Mouse (Mus musculus) hindbrain, embryonic 16.5 days (tissue): Measurements from ENCODE around the gene Fstl3. TPM values are rescaled to one million over a fixed set of nuclear protein-coding genes. Genes with fewer than 3 reads are reported as not detected.

Experiments used
- ATAC-seq: fragments of 200-750 bp; cut with Nextera tagmentation; 2 replicates; pipeline ENCODE4 v1.8.0; 2017; ENCODE audit warnings: moderate TSS enrichment, moderate library complexity
- H3K27ac ChIP-seq: fragments of 300-500 bp; sonication (generic); 2 replicates; pipeline ENCODE4 v1.5.1; 2014; ENCODE audit warnings: low read depth, mild to moderate bottlenecking, control low read depth, low read length, moderate library complexity
- H3K27me3 ChIP-seq: fragments of 300-500 bp; sonication (generic); replicated peaks from 2 replicates; pipeline ENCODE4 v1.6.1; 2014; ENCODE audit warnings: low read length; ENCODE audit not compliant: control insufficient read depth, insufficient read depth
- H3K36me3 ChIP-seq: fragments of 300-500 bp; sonication (generic); 2 replicates; pipeline ENCODE4 v1.6.1; 2014; ENCODE audit warnings: mild to moderate bottlenecking, low read length, moderate library complexity, mixed read lengths; ENCODE audit not compliant: control insufficient read depth, insufficient read depth
- H3K4me1 ChIP-seq: fragments of 300-500 bp; sonication (generic); 2 replicates; pipeline ENCODE4 v1.6.1; 2014; ENCODE audit warnings: low read depth, low read length; ENCODE audit not compliant: control insufficient read depth, insufficient read depth
- H3K4me2 ChIP-seq: fragments of 300-500 bp; sonication (generic); 2 replicates; pipeline ENCODE4 v1.6.1; 2014; ENCODE audit warnings: mild to moderate bottlenecking, low read length, control low read depth, moderate library complexity
- H3K4me3 ChIP-seq: fragments of 300-500 bp; sonication (generic); 2 replicates; pipeline ENCODE4 v1.5.1; 2014; ENCODE audit warnings: mild to moderate bottlenecking, low read length, control low read depth, moderate library complexity
- H3K9ac ChIP-seq: fragments of 300-500 bp; sonication (generic); 2 replicates; pipeline ENCODE4 v1.6.1; 2014; ENCODE audit warnings: low read depth, mild to moderate bottlenecking, control low read depth, low read length, moderate library complexity
- H3K9me3 ChIP-seq: fragments of 300-500 bp; sonication (generic); 2 replicates; pipeline ENCODE4 v1.6.1; 2014; ENCODE audit warnings: mild to moderate bottlenecking, low read length, moderate library complexity; ENCODE audit not compliant: control insufficient read depth
- WGBS: fragments of 180-500 bp; shearing (Covaris S2); extraction: QIAGEN DNeasy Blood & Tissue Kit; methylation state at CpG from one replicate; pipeline ENCODE4 v1.1.7; 2014; 5-methylcytosine and 5-hydroxymethylcytosine counted together
- polyA plus RNA-seq: library from polyadenylated mRNA; unstranded; fragments of >200 nt; fragmentation: Nextera tagmentation; extraction: Ambion mirVana; gene quantifications from 2 replicates; pipeline ENCODE4 v1.2.1, GENCODE M21; 2015

The Fstl3 gene
- polyA plus RNA-seq, 1 experiment from 2014 or later: 3.0 TPM

- Histone ChIP-seq H3K27ac (no peak overlapping the region; the same call in 1 of the 2 replicates), H3K4me2 (no peak overlapping the region), H3K4me3 (no peak overlapping the region), H3K27me3 (no peaks in the 10 kb centered on the region), H3K36me3 (no peaks in the 10 kb centered on the region), H3K9ac (no peak overlapping the region), H3K9me3 (no peaks in the 10 kb centered on the region), H3K4me1 (peaks cover 48% of the 10 kb centered on the region)
- whole genome bisulfite sequencing: 68% methylated on average over 11 of the region's 11 CpGs
- ATAC-seq: no peak
These were observed 23.4 kb downstream of the Fstl3 start for GRCm38 (mm10) chr10:79800508-79800907.

GRCm38 (mm10) chr10:79801837-79802236, 24.8 kb downstream of the Fstl3 start:
- no peak for ATAC-seq
- H3K4me3 ChIP-seq: no peak overlapping the region
- no peaks in the 10 kb centered on the region for H3K27me3 ChIP-seq
- H3K9me3 ChIP-seq: no peaks in the 10 kb centered on the region
- no peak overlapping the region for H3K4me2 ChIP-seq
- WGBS: 18% methylated on average over 3 of the region's 3 CpGs
- no peak overlapping the region for H3K9ac ChIP-seq
- H3K27ac ChIP-seq: peak overlapping the region; percentile 79
- H3K4me1 ChIP-seq: peaks cover 43% of the 10 kb centered on the region
- H3K36me3 ChIP-seq: no peaks in the 10 kb centered on the region

- Histone ChIP-seq H3K4me1 (peaks cover 39% of the 10 kb centered on the region), H3K4me2 (no peak overlapping the region), H3K9ac (no peak overlapping the region), H3K9me3 (no peaks in the 10 kb centered on the region), H3K27ac (peak overlapping the region; percentile 79), H3K4me3 (no peak overlapping the region), H3K36me3 (no peaks in the 10 kb centered on the region), H3K27me3 (no peaks in the 10 kb centered on the region)
- ATAC-seq: no peak
- WGBS: 33% methylated on average over 9 of the region's 11 CpGs
These were observed 25.4 kb downstream of the Fstl3 start for GRCm38 (mm10) chr10:79802331-79802971.

- Histone ChIP-seq H3K36me3 (peaks cover 6% of the 10 kb centered on the region), H3K27ac (peak overlapping the region; percentile 79), H3K4me2 (peak overlapping the region; percentile 47), H3K4me1 (peaks cover 34% of the 10 kb centered on the region), H3K9me3 (no peaks in the 10 kb centered on the region), H3K9ac (peak overlapping the region; percentile 50), H3K4me3 (peak overlapping the region; percentile 17), H3K27me3 (no peaks in the 10 kb centered on the region)
- 3% methylated on average over 29 of the region's 29 CpGs for WGBS
- ATAC-seq: peak; percentile 90
These were observed 26.7 kb downstream of the Fstl3 start for GRCm38 (mm10) chr10:79803716-79804323.

GRCm38 (mm10) chr10:79805636-79806035, 28.6 kb downstream of the Fstl3 start:
- H3K9me3 ChIP-seq: no peaks in the 10 kb centered on the region
- peaks cover 17% of the 10 kb centered on the region for H3K36me3 ChIP-seq
- peaks cover 34% of the 10 kb centered on the region for H3K4me1 ChIP-seq
- H3K27me3 ChIP-seq: no peaks in the 10 kb centered on the region
- WGBS: 78% methylated on average over 11 of the region's 11 CpGs
- no peak overlapping the region for H3K9ac ChIP-seq
- ATAC-seq: no peak
- H3K4me3 ChIP-seq: no peak overlapping the region
- H3K27ac ChIP-seq: no peak overlapping the region
- no peak overlapping the region for H3K4me2 ChIP-seq

- Histone ChIP-seq H3K4me3 (no peak overlapping the region), H3K4me1 (peaks cover 34% of the 10 kb centered on the region), H3K36me3 (peaks cover 20% of the 10 kb centered on the region), H3K27ac (no peak overlapping the region), H3K27me3 (no peaks in the 10 kb centered on the region), H3K9me3 (no peaks in the 10 kb centered on the region), H3K9ac (no peak overlapping the region), H3K4me2 (no peak overlapping the region)
- 85% methylated on average over 9 of the region's 9 CpGs for WGBS
- ATAC-seq: no peak
These were observed 29.3 kb downstream of the Fstl3 start for GRCm38 (mm10) chr10:79806331-79806730.

- Histone ChIP-seq H3K9ac (no peak overlapping the region), H3K27me3 (no peaks in the 10 kb centered on the region), H3K4me2 (no peak overlapping the region), H3K27ac (no peak overlapping the region), H3K4me1 (peaks cover 29% of the 10 kb centered on the region), H3K9me3 (no peaks in the 10 kb centered on the region), H3K36me3 (peaks cover 25% of the 10 kb centered on the region), H3K4me3 (no peak overlapping the region)
- ATAC-seq: no peak
- WGBS: 85% methylated on average over 10 of the region's 10 CpGs
These were observed 29.9 kb downstream of the Fstl3 start for GRCm38 (mm10) chr10:79806972-79807371.

- 32% methylated on average over 11 of the region's 11 CpGs for WGBS
- no peaks in the 10 kb centered on the region for H3K27me3 ChIP-seq
- no peaks in the 10 kb centered on the region for H3K9me3 ChIP-seq
- ATAC-seq: no peak
- peak overlapping the region; percentile 23; the same call in 1 of the 2 replicates for H3K27ac ChIP-seq
- peaks cover 20% of the 10 kb centered on the region for H3K4me1 ChIP-seq
- peaks cover 30% of the 10 kb centered on the region for H3K36me3 ChIP-seq
- no peak overlapping the region for H3K4me3 ChIP-seq
- H3K4me2 ChIP-seq: no peak overlapping the region
- peak overlapping the region; percentile 22; the same call in 1 of the 2 replicates for H3K9ac ChIP-seq
These were observed 30.8 kb downstream of the Fstl3 start for GRCm38 (mm10) chr10:79807826-79808225.

- no peak overlapping the region for H3K9ac ChIP-seq
- ATAC-seq: no peak
- H3K36me3 ChIP-seq: peaks cover 30% of the 10 kb centered on the region
- 85% methylated on average over 11 of the region's 11 CpGs for WGBS
- H3K9me3 ChIP-seq: no peaks in the 10 kb centered on the region
- H3K4me1 ChIP-seq: peaks cover 11% of the 10 kb centered on the region
- H3K4me3 ChIP-seq: no peak overlapping the region
- H3K27ac ChIP-seq: no peak overlapping the region
- H3K27me3 ChIP-seq: no peaks in the 10 kb centered on the region
- H3K4me2 ChIP-seq: no peak overlapping the region
These were observed 31.7 kb downstream of the Fstl3 start for GRCm38 (mm10) chr10:79808728-79809127.
